Mouse (Mus musculus) Muller cell, postnatal 12 days (primary cell): ENCODE data around the gene Ldlrad3.
A peak's percentile ranks its signal among the peaks of the same experiment; 100 is the strongest.

Source experiments
- DNase-seq: peaks from one replicate; pipeline ENCODE4 v3.0.0-alpha.2; 2015; ENCODE audit errors: inconsistent ontology term

The Ldlrad3 gene

DNA sequence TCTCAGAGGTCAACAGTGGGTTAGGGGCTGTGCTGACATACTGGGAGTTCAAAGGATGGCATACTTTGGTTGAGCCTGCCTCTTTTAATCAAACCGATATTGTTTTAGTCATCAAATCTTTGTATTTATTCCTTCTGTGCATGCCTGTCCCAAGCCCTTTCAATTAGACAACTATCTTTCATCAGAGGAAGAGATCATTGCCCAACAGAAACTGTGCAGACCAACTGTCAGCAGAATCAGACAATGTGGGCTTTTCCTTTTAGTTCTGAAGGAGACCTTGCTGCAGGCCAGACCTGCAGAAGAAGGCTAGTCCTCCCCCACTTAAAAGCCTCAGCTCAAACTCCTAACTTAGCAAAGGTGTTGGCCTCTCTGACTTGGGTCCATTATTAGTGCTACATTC, 41.9 kb downstream of the Ldlrad3 start:
- no peak for DNase-seq

DNA sequence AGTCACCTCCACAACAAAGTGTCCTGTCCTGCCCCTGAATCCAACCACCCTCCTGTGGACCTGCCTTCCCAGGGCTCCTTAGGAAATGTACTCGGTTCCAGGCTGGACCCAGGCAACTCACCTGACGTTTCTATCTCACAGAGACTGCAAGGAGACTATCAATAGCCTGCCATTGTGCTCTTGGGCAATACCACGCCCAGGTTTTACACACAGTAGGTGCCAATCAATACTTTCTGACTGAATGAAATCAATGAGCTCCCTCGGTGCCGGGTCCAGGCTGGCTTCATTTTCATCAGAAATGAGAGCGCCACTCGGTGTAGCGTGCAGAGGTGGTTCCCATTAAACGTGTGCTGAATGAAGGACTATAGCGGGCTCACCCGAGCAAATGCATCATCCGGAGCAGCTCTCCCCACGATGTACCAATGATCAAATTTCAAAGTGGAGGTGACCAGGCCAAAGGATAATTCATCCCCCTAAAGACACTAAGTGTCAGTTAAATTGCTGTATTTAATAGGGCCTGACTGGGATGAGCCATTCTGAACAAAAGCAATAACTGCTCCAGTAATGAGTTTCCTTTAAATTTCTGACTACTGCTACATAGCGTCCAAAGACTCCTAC, 43.4 kb downstream of the Ldlrad3 start:
- DNase-seq, result no peak

DNA sequence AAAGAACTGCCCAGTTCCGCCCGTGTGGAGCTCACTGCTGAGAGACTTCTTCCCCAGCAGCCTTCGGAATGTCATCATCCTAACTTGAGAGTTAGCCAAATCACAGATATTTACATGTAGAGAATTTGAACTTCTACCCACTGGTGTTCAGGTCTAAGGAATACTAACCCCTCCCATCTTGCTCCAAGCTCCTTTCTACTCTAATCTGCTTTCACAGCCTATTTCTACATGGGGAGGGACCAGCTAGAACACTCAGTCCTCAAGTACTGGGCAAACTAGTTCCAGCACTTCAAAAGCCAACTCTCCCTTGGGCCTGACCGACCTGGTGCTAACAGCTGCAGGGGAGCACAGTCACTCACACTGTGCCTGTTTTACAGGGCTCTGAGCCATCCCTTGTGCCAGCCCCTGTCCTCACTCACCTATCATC, 44.0 kb downstream of the Ldlrad3 start:
- no peak for DNase-seq

DNA sequence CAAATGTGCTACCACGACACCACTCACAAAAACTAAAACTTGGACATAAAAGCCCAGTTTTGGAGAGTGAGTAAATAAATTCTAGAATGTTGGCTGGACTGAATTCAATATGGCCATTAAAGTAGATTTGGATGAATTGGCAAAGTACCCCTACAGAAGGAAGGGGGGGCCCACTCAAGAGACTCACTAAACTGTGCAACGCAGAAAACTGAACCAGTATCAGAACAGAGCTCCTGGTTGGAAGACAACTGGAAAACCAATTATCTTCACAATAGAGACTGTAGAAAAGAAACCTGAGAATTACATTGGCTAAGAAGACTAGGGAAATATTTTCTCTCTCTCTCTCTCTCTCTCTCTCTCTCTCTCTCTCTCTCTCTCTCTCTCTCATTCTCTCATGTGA, 45.0 kb downstream of the Ldlrad3 start:
- no peak for DNase-seq

DNA sequence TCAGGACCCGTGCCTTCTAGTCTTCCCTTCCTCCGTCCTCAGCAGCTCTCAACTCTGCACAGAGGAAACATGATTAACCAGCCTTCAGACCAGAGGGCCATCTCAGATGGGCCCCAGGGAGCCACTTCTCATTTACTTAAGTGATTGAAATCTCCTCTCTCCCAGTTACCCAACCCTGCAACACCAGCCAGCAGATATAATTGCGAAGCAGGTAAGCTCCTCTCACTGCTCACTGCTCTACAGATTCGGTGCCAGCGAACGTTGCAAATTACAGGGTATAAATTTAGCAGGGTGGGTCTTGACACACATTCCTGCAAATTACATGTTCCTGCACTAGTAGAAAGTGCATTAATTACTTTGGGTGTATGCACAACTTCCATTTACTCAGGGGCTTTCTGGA, 48.3 kb downstream of the Ldlrad3 start:
- no peak for DNase-seq

DNA sequence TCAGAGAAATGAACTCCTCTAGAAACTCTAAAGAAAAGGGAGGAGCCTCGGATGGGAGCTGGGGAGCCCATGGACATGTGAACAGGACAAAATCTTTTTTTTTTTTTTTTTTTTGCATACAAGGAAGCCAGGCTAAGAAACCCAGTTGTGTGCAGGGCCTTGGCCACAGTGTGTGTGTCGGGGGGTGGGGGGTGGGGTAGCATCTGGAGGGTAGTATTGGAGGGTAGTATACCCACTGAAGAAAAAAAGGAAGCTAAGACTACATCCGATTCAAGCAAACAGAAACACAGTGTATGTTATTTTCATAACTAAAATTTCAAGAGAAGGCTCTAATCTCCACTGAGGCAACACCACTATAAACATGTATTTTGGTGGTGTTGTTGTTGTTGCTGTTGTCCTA, 50.0 kb downstream of the Ldlrad3 start:
- no peak for DNase-seq

DNA sequence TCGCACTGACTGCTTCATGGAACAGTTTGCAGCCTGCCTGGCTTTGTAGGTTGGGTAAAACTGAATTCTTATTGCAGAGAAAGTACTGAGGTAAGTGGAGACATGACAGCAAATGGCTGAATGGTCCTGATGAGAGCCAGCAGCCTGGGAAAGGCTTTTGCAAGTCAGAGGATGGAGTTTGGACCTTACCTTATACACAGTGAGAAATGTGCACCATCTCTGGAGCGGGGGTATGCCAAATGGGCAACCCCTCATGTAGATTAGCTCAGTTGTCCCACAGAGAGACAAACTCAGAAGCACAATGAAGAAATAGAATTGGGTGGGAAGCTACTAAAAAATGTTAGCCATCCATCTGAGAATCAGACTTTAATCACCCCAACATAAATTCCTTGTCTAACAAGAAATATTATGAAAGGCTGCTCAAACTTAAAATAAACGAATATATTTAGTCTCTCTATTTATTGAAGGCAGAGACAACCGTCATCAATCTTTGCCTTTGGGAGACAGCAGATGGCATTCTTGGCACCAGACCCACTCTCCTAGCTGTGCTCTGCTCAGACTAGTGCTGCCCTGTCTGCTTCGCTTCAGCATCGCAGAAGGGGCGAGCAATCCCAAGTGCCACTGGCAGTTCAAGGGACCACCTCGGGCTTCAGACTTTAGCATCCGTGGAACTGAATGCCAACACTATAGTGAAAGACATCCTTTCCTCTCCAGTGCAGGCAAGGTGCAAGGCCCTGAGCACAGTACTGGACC, 51.5 kb downstream of the Ldlrad3 start:
- DNase-seq, result peak; percentile 16

DNA sequence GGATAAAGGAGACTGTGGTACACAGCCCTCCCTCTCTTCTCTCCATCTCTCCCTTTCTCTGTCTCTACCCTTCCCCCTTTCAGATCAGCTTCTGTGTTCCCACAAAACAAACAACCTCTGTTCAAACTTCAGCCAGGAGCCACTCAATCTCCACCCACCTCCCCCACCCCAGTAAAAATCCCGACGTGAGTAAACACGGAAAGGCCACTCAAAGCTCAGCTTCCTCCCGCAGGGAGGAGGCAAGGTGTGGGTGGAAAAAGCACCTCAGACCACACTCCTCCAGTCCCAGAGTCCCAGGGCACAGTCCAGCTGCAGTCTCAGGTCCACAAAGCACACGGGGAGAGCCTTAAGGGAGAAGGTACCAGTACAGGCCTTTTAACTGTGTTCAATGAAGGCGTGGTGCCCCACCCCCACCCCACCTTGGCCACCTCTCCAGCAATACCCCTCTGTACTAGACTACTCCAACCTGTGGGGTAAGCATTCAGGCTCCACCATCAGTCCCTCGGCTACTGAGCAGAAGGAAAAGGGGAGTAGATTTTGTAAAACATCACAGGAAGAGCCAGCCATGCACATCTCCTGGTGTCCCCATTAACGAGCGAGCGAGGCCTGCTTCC, 53.1 kb downstream of the Ldlrad3 start:
- no peak for DNase-seq

DNA sequence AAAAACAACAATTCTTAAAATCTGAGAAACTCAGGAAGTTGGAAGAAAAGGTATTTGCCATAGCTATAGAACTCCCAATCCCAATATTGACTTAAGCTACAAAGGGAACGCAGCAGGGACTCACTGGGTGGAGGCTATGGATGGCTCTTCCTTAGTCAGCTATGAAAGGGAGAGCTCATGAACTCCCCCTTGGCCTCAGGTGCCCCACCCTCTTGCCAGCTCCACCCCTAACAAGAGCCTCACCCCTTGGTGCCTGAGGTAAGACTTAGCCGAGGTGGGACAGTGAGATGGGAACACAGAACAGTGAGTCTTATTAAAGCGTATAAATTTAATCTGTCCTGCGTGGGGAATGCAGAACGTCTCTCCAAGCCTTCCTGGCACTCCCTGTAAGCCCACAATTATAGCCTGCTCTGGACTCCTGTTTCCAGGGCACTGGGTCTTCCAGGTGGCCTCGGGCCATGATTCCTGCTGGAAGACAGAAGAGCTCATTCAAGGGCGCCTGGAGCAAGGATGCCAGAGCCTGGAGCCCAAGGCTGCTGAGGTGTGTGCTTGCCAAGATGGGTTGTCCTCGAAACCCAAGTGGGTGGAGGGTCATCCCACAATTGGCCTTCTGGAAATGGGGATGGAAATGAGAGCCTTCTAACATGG, 55.9 kb downstream of the Ldlrad3 start:
- peak; percentile 94 for DNase-seq

DNA sequence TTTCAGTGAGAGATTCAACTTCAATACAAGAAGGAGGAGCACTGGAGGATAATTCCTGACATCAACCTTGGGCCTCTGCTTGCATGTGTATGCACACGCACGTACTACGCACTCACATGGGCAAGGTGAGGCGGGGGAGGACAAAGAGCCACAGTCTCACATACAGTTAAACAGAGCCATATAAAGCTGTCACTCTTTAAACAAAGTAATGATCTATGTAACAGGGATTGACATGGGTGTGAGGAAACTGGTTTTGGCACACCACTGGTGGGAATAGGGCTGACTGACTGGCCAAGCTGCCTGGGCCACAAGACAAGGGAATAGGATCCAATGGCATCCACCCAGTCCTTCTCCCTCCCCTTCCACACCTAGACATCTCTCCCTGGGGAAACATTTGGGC, 57.0 kb downstream of the Ldlrad3 start:
- no peak for DNase-seq

DNA sequence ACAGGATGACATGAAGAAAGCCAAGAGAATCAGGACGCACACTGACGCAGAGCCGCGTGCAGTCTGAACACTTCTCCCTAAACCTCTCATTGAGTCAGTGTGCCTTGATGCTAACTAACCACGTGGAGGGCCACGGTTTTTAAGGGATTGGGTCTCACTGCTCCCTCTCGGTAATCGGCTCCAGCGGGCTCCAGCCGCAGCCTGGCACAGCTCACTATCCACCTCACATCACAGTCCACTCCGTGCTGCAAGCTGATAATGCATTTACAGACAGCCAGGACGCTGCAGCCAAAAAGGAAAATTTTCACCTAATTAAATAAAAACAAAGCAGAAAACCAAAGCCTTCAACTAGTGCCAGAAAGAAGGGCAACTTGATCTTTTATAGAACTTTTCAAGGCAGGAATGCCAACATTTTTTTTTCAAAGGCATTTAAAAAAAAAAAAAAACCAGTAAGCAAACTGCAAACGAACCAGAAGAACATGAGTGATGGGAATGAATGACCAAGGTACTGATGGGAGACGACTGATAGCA, 57.6 kb downstream of the Ldlrad3 start:
- peak; percentile 76 for DNase-seq

DNA sequence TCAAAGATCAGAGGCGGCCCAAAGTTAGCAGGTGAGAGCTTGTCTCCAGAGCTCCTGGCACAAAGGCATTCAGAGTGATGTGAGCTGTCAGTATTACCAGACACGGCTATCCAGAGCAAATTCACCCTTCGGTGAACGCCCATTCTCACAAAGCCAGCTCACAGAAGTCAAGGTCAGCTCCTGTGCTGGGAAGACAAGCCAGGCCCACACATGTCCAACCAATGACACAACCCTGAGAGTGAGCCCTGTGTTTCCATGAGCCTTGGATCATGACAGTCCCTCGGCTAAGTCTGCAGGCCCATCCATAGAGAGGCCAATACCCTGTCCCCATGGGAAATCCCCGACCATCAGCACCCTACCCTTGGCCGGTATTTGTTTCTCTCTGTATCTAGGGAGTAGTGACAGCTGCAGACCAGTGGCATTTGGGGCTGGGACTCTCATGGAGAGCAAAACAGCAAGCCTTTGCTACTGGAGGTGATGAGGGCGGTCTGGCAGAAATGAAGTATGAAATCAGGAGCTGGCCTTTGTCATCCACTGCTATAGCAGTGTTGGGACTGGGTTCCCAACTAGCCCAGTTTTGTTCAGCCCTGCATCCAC, 58.3 kb downstream of the Ldlrad3 start:
- peak; percentile 18 for DNase-seq

DNA sequence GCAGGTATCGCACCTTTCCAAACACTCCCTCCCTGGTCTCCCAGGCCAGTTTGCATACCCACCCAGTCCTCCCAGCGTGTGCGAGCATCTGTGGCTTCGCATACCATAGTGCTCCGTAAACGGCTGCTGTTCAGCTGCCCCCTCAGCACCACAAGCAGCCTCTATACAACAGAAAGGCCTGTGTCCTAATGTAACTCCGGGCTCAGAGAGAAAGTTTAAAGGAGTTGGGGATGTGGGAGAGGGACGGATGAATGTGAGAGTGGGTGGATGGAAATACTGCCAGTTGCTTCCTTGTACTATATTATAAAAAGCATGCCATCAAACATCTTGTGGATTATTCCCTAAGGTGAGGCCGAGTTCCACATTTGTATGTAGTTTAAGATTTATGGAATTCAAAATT, 59.0 kb downstream of the Ldlrad3 start:
- no peak for DNase-seq

DNA sequence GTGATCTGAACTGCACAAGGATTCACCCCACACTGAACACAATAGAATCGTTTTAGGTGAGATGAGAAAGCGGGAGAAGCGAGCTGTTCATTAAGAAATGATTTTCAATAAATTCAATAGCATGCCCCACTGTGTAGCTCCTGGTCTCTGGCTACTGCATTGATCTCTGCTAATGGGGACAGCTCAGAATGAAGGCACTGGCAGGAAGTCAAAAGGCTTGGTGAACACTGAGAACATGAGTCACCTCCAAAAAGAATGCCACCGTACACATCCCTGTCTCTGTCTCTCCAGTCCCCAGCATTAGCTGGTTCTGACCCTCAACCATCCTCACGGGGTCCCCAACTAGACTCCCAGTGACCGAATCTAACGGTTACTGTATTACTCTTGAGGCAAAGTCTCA, 60.1 kb downstream of the Ldlrad3 start:
- peak; percentile 75 for DNase-seq

DNA sequence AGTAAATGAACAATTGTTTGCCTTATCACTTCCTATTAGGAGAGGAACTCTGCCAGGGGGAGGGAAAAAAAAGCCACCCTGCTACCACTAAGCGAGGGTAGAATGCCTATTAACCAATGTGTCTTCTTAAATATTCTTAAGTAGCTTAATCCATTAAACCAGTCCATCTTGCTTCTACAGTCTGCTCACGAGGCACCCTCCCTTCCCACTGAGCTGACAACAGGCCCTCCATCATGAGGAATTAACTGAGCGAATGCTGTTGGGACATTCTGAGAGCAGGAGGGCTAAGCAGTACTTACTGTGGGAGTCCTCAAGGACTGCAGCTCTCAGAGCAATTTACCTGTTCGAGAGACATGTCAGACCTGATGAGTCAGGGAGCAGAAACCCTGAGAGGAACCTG, 61.1 kb downstream of the Ldlrad3 start:
- no peak for DNase-seq

DNA sequence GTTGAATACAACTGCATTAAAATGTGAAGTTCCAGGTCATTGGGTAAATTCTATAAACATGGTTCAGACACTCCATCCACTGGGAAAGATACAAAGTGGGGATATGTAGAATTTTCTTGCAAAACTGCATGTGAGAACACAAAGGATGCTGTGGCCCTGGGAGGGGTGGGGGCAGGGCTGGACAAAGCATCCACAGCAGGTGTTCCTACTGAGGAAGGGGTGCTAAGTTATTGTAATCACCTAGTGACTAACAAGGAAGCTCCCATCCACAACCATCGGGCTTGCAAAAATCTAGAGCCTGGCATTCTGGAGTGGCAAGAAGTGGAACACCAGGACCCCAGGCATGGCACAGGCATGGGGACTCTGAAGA, 64.1 kb downstream of the Ldlrad3 start:
- no peak for DNase-seq

DNA sequence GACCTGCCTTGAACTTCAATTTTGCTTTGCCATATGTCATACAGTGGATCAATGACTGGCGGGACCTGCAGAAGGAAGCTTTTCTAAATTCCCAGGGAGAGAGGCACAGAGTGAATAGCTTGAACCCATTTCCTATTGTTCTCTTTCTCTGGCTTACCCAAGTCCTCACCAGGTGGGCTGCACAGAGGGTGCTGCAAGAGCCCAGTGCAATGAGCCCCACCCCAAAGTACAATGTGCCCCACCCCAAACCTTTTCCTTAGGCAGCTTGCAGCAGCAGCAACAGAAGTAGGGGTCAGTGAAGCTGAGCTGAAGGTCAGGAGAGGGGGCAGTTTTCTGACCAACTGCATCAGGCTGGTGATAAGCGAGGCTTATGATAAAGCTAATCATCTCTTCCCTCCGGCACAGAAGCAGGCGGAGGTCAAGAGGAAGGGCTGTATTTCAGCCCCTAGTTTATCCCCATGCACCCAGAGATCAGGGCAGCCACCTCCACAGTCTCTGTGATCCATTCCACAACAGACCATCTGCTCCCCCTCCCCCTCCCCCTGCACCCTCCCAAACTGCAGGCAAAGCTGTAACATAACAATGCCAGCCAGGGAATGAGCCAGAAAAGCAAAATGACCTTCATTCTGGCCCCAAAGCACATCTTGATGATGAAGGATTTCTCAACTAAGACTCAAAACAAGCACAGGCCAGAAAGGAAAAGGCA, 64.6 kb downstream of the Ldlrad3 start:
- no peak for DNase-seq

DNA sequence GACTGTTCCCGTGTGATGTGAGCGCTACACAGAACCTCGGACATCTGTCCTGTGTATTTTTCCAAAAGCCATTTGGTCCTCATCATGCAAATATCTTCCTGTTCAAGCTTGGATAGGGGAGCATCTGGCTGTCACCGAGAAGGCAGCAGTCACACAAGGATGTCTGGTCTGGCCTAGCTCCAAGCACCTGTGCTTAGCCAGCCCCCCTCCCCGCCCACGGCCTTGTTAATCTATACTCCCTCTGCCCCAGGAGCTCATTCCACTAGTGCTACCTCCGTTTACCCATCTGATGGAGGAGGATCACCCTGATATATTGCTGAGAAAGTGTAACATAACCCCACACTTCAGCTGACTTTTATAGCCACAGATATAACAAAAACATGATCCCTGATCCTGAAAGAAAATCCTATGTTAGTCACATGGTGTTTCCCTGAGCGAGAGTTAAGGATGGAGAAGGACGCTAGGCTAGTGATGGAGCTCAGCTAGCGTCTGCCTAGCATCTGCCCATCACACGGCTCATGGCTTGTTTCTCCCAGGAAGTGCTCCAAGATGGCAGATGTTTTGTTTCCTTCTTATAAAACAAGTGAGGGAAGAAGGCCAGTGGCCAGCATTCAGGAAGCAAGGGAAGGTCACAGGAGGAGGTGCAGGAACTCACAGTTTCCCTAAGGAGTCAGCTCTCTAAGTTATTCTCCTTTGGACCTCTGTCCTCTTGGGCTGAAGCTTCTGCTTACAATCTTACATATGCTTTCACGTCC, 66.3 kb downstream of the Ldlrad3 start:
- no peak for DNase-seq

DNA sequence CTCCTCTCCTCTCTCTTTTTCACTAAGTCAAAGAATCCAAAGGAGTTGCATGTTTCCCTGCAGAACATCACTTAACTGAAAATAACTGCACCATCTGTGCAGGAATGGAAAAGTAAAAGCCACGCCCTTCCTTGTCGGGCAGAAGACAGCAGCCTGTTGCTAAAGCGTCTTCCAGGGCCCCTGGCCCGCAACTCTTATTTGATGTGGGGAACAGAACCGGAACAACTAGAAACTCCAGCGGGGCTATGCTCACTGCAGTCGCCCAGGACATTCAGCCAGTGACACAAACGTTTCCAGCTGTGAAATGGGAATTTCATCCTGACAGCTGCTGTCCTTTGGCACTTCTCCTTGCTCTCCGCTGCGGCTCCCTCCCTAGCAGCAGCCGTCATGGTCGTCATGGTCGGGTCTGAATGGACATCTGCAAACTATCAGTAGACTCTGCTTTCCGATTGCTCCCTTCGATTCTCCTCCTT, 67.2 kb downstream of the Ldlrad3 start:
- DNase-seq, result no peak

DNA sequence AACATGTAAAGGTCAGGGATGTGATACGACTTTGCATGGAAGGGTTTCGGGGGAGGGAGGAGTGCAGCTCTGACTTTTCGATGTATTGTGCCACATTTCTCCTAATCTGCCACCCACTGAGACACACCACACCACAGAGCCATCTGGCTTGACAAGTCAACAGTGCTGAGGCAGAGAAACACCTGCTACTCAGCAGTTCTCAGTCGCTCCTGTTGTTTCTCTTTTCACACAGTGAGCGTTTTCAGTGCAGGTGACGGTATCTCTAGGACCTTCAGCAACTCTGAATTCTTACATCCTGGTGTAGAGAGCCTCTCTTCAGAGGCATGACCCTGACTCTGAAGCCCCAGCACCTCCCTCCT, 68.8 kb downstream of the Ldlrad3 start:
- DNase-seq, result no peak
